19 mouse cellular contexts compared by ENCODE assay signal in genomic region chr14:12592472-12593075, GRCm38 (mm10).
DNase-seq lines count a peak whose midpoint lies in the region; ATAC-seq and TF ChIP-seq lines count a peak whose summit lies in the region.
"Had no signal": no experiment of that assay in that cellular context is flagged by ENCODE, and none has a peak within 500 bp of the region (broad histone marks: within the 10 kb centered on the region; RNA-seq: fewer than 3 reads in every experiment).

No protein-coding gene starts in this region.

- no peaks in the 10 kb centered on the region for H3K9me3 ChIP-seq in hindbrain, embryonic 16.5 days (ENCODE audit: control insufficient read depth, low read length)
- H3K9me3 ChIP-seq: heart, embryonic 10.5 days; liver, embryonic 12.5 days; neural tube, embryonic 12.5 days had no signal

- TF ChIP-seq CTCF in cerebellum, adult 2 months (IDR thresholded peaks at IDR 0.05; ENCODE audit: borderline replicate concordance, insufficient read depth, low read depth, low read length) = no peak

- peaks cover 10% of the 10 kb centered on the region; the same call in 1 of the 2 replicates for H3K4me1 ChIP-seq in cerebellum, adult 2 months (ENCODE audit: control insufficient read depth, insufficient read depth, low read length)
- no peaks in the 10 kb centered on the region; the same call in 1 of the 2 replicates for H3K4me1 ChIP-seq in hindbrain, embryonic 16.5 days (ENCODE audit: control insufficient read depth, insufficient read depth, low read depth, low read length)
- H3K4me1 ChIP-seq: heart, embryonic 10.5 days; liver, embryonic 12.5 days; neural tube, embryonic 12.5 days had no signal

- H3K27me3 ChIP-seq in cerebellum, adult 2 months (ENCODE audit: control insufficient read depth, insufficient read depth, low read length) = no peaks in the 10 kb centered on the region
- H3K27me3 ChIP-seq in hindbrain, embryonic 16.5 days (replicated peaks; ENCODE audit: control insufficient read depth, insufficient read depth, low read length) = no peaks in the 10 kb centered on the region
- H3K27me3 ChIP-seq: liver, embryonic 12.5 days; neural tube, embryonic 12.5 days had no signal

- no peaks in the 10 kb centered on the region for H3K36me3 ChIP-seq in hindbrain, embryonic 16.5 days (ENCODE audit: control insufficient read depth, insufficient read depth, low read length)
- H3K36me3 ChIP-seq: heart, embryonic 10.5 days; liver, embryonic 12.5 days had no signal

- no peak for TF ChIP-seq POLR2A in cerebellum, adult 2 months (IDR thresholded peaks at IDR 0.05; ENCODE audit: borderline replicate concordance, insufficient read depth, low read length)

- peak; percentile 79 for ATAC-seq in hindbrain, embryonic 16.5 days
- ATAC-seq: liver, embryonic 12.5 days; lung, postnatal 0 days had no signal

- peak; percentile 29 for DNase-seq in layer of hippocampus, adult 11-12 months (ENCODE audit: low spot score)
- DNase-seq in layer of hippocampus, adult 9-10 months (ENCODE audit: low spot score) = no peak
- peak; percentile 30 for DNase-seq in brain, embryonic 18.5 days (ENCODE audit: low read depth, low spot score)
- peak; percentile 69 to 89 for DNase-seq in cerebellum, adult 2 months
- no peak for DNase-seq in adrenal gland, postnatal 14 days
- DNase-seq in ovary, postnatal 10 days (ENCODE audit: low spot score) = no peak
- DNase-seq in kidney, postnatal 36 days = no peak
- DNase-seq: gastrocnemius, postnatal 10 days; heart, postnatal 36 days; kidney, adult 18-20 months; retina, postnatal 1 day; spleen, adult 18-20 months; thymus, postnatal 36 days had no signal

- no peak overlapping the region for H3K4me2 ChIP-seq in hindbrain, embryonic 16.5 days (ENCODE audit: low read length)
- H3K4me2 ChIP-seq: liver, embryonic 12.5 days; neural tube, embryonic 12.5 days had no signal

- no peak overlapping the region for H3K4me3 ChIP-seq in cerebellum, adult 2 months (replicated peaks; ENCODE audit: insufficient read depth, low read depth, low read length)
- no peak overlapping the region for H3K4me3 ChIP-seq in hindbrain, embryonic 16.5 days (ENCODE audit: low read length)
- H3K4me3 ChIP-seq: erythroblast, embryonic 14.5 days; heart, embryonic 10.5 days; liver, embryonic 12.5 days; neural tube, embryonic 12.5 days had no signal

- no peak overlapping the region for H3K27ac ChIP-seq in cerebellum, adult 2 months (ENCODE audit: insufficient read depth, low read length)
- no peak overlapping the region for H3K27ac ChIP-seq in hindbrain, embryonic 16.5 days (ENCODE audit: low read depth, low read length)
- H3K27ac ChIP-seq: heart, embryonic 10.5 days; liver, embryonic 12.5 days; neural tube, embryonic 12.5 days had no signal

- H3K9ac ChIP-seq in hindbrain, embryonic 16.5 days (ENCODE audit: low read depth, low read length) = no peak overlapping the region
- H3K9ac ChIP-seq: liver, embryonic 12.5 days; neural tube, embryonic 12.5 days had no signal

- 9% methylated on average over 5 of the region's 5 CpGs for whole genome bisulfite sequencing in cerebellum, adult 2 months
- 45% methylated on average over 5 of the region's 5 CpGs for WGBS in hindbrain, embryonic 16.5 days

Comparison
In these comparisons a context has a peak if more than half of its experiments do, and no peak if none do; other contexts are left out.
1. DNase-seq: peak in layer of hippocampus, adult 11-12 months (single experiment), brain, embryonic 18.5 days (single experiment) and cerebellum, adult 2 months (2 of 2); none in layer of hippocampus, adult 9-10 months (single experiment), adrenal gland, postnatal 14 days (single experiment), ovary, postnatal 10 days (single experiment) and kidney, postnatal 36 days (0 of 2).